ENCODE assay signal across 19 mouse cellular contexts in genomic region chr1:46965996-46966916, GRCm38 (mm10).
A peak's percentile ranks its signal among the peaks of the same experiment; 100 is the strongest.
DNase-seq lines count a peak whose midpoint lies in the region; ATAC-seq lines count a peak whose summit lies in the region.
"Had no signal": no experiment of that assay in that cellular context is flagged by ENCODE, and none has a peak within 500 bp of the region (broad histone marks: within the 10 kb centered on the region; RNA-seq: fewer than 3 reads in every experiment).

No protein-coding gene starts in this region.

- H3K4me2 ChIP-seq in forebrain, embryonic 14.5 days (ENCODE audit: low read length), result no peak overlapping the region
- no peak overlapping the region for H3K4me2 ChIP-seq in midbrain, embryonic 12.5 days (replicated peaks)
- H3K4me2 ChIP-seq: embryonic facial prominence, embryonic 15.5 days; forebrain, embryonic 13.5 days; heart, embryonic 11.5 days; kidney, embryonic 15.5 days; lung, embryonic 15.5 days had no signal

- 64% methylated on average over 5 of the region's 5 CpGs for WGBS in forebrain, embryonic 14.5 days
- 74% methylated on average over 5 of the region's 5 CpGs for WGBS in forebrain, embryonic 10.5 days
- 67% methylated on average over 5 of the region's 5 CpGs for WGBS in midbrain, embryonic 12.5 days
- WGBS in midbrain, embryonic 10.5 days, result 71% methylated on average over 5 of the region's 5 CpGs

- H3K4me3 ChIP-seq in forebrain, embryonic 14.5 days (ENCODE audit: low read depth, low read length), result no peak overlapping the region
- H3K4me3 ChIP-seq in forebrain, embryonic 10.5 days, result no peak overlapping the region
- H3K4me3 ChIP-seq in midbrain, embryonic 12.5 days, result no peak overlapping the region
- H3K4me3 ChIP-seq in midbrain, embryonic 10.5 days, result no peak overlapping the region
- H3K4me3 ChIP-seq: embryonic facial prominence, embryonic 15.5 days; forebrain, embryonic 13.5 days; kidney, embryonic 15.5 days; lung, embryonic 15.5 days had no signal

- H3K9ac ChIP-seq in forebrain, embryonic 14.5 days (ENCODE audit: low read length), result no peak overlapping the region
- H3K9ac ChIP-seq in midbrain, embryonic 12.5 days (replicated peaks), result no peak overlapping the region
- H3K9ac ChIP-seq: embryonic facial prominence, embryonic 15.5 days; forebrain, embryonic 13.5 days; kidney, embryonic 15.5 days; lung, embryonic 15.5 days had no signal

- peak; percentile 12 for DNase-seq in forebrain, embryonic 14.5 days (ENCODE audit: low spot score)
- no peak for DNase-seq in forebrain, embryonic 10.5 days (ENCODE audit: extremely low spot score, low spot score)
- no peak for DNase-seq in midbrain, embryonic 10.5 days (ENCODE audit: low spot score)
- DNase-seq in left cerebral cortex, postnatal 14 days (ENCODE audit: low spot score in 2 of 2), result peak; percentile 54 to 70
- DNase-seq in right cerebral cortex, postnatal 14 days, result peak; percentile 13
- DNase-seq in T-cell, adult 2 months (ENCODE audit: low spot score), result no peak
- no peak for DNase-seq in gastrocnemius, postnatal 36 days
- DNase-seq: adrenal gland, postnatal 10 days; cerebellum, postnatal 10 days; gastrocnemius, postnatal 25 days; heart, postnatal 36 days; liver; thymus, postnatal 4 days had no signal

- H3K27me3 ChIP-seq in forebrain, embryonic 14.5 days (replicated peaks; ENCODE audit: control insufficient read depth, insufficient read depth, low read length), result no peaks in the 10 kb centered on the region
- H3K27me3 ChIP-seq in forebrain, embryonic 10.5 days (ENCODE audit: poor library complexity, severe bottlenecking), result no peaks in the 10 kb centered on the region
- H3K27me3 ChIP-seq in midbrain, embryonic 12.5 days, result no peaks in the 10 kb centered on the region
- H3K27me3 ChIP-seq in midbrain, embryonic 10.5 days (ENCODE audit: low read depth, poor library complexity, severe bottlenecking), result no peaks in the 10 kb centered on the region
- H3K27me3 ChIP-seq: embryonic facial prominence, embryonic 15.5 days; forebrain, embryonic 13.5 days; kidney, embryonic 15.5 days; lung, embryonic 15.5 days had no signal

- intact Hi-C loops in left cerebral cortex, postnatal 14 days (cut with DNase I), result loop anchor here (2.0 kb wide), 1 partner anchor 113 kb away; no protein-coding TSS in a partner anchor
- intact Hi-C loops in gastrocnemius, postnatal 36 days (cut with DNase I), result no loop called here

- no peaks in the 10 kb centered on the region for H3K4me1 ChIP-seq in forebrain, embryonic 14.5 days (ENCODE audit: control insufficient read depth, insufficient read depth, low read length)
- H3K4me1 ChIP-seq in forebrain, embryonic 10.5 days, result 0 out of 2 replicates have a peak, but pooled peaks cover 2% of the 10 kb centered on the region
- H3K4me1 ChIP-seq in midbrain, embryonic 12.5 days, result no peaks in the 10 kb centered on the region
- no peaks in the 10 kb centered on the region; the same call in 1 of the 2 replicates for H3K4me1 ChIP-seq in midbrain, embryonic 10.5 days
- H3K4me1 ChIP-seq: embryonic facial prominence, embryonic 15.5 days; kidney, embryonic 15.5 days; lung, embryonic 15.5 days had no signal

- H3K27ac ChIP-seq in forebrain, embryonic 14.5 days (ENCODE audit: low read depth, low read length), result no peak overlapping the region
- no peak overlapping the region for H3K27ac ChIP-seq in forebrain, embryonic 10.5 days
- 0 out of 2 replicates have a peak overlapping the region, but pooled peaks have one; percentile 32 for H3K27ac ChIP-seq in midbrain, embryonic 12.5 days (replicated peaks)
- H3K27ac ChIP-seq in midbrain, embryonic 10.5 days (replicated peaks), result no peak overlapping the region
- H3K27ac ChIP-seq: embryonic facial prominence, embryonic 15.5 days; forebrain, embryonic 13.5 days; kidney, embryonic 15.5 days; lung, embryonic 15.5 days had no signal

- no peak for ATAC-seq in forebrain, embryonic 14.5 days
- ATAC-seq in midbrain, embryonic 12.5 days (ENCODE audit: low FRiP score, low read depth), result peak; percentile 58
- ATAC-seq: forebrain, embryonic 13.5 days had no signal

- H3K36me3 ChIP-seq in forebrain, embryonic 14.5 days (ENCODE audit: control insufficient read depth, insufficient read depth, low read length), result no peaks in the 10 kb centered on the region
- no peaks in the 10 kb centered on the region for H3K36me3 ChIP-seq in forebrain, embryonic 10.5 days (replicated peaks)
- no peaks in the 10 kb centered on the region for H3K36me3 ChIP-seq in midbrain, embryonic 12.5 days
- no peaks in the 10 kb centered on the region for H3K36me3 ChIP-seq in midbrain, embryonic 10.5 days
- H3K36me3 ChIP-seq: embryonic facial prominence, embryonic 15.5 days; kidney, embryonic 15.5 days; lung, embryonic 15.5 days had no signal

- no peaks in the 10 kb centered on the region for H3K9me3 ChIP-seq in forebrain, embryonic 14.5 days (replicated peaks; ENCODE audit: control insufficient read depth, low read length)
- no peaks in the 10 kb centered on the region for H3K9me3 ChIP-seq in forebrain, embryonic 10.5 days
- no peaks in the 10 kb centered on the region for H3K9me3 ChIP-seq in midbrain, embryonic 12.5 days
- no peaks in the 10 kb centered on the region for H3K9me3 ChIP-seq in midbrain, embryonic 10.5 days (replicated peaks)
- H3K9me3 ChIP-seq: embryonic facial prominence, embryonic 15.5 days; forebrain, embryonic 13.5 days; kidney, embryonic 15.5 days; lung, embryonic 15.5 days had no signal

Comparison
In these comparisons a context has a peak if more than half of its experiments do, and no peak if none do; other contexts are left out.
1. DNase-seq: peak in forebrain, embryonic 14.5 days (single experiment), left cerebral cortex, postnatal 14 days (2 of 2) and right cerebral cortex, postnatal 14 days (single experiment); none in forebrain, embryonic 10.5 days (single experiment), midbrain, embryonic 10.5 days (single experiment), T-cell, adult 2 months (single experiment) and gastrocnemius, postnatal 36 days (0 of 2).